Mouse (Mus musculus): ENCODE results near the gene Skap1. TPM values are rescaled to one million over a fixed set of nuclear protein-coding genes. Genes with fewer than 3 reads are reported as not detected.

Gene Skap1
- polyA plus RNA-seq, 1 experiment from 2014 or later: 0.87 TPM

DNA sequence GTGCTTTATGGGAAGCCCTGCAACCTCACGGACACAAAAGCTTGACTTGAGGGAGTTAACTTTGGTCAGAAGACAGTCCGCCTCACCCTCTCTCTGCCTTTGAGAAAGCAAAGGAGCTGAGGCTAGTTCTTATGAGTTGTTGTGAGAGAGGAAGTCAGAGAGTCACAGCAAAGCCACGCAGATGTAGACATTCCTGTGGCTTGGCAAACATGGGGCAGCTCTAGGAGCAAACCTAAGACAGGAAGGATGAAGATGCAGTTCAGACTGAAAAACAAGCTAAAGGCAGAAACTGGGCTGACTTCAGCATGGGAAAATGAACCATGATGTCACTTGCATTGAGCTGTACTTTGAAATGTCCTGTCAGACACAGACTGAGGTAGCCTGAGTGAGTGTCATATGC, 283.2 kb downstream of the Skap1 start:
- Histone ChIP-seq H3K27me3 (replicated peaks; ENCODE audit: control insufficient read depth, insufficient read depth, low read length) (no peaks in the 10 kb centered on the region), H3K9ac (ENCODE audit: low read length) (no peak overlapping the region), H3K36me3 (ENCODE audit: control insufficient read depth, insufficient read depth, low read length) (no peaks in the 10 kb centered on the region), H3K4me1 (replicated peaks; ENCODE audit: control insufficient read depth, insufficient read depth, low read length) (peaks cover 6% of the 10 kb centered on the region; the same call in 1 of the 2 replicates), H3K4me2 (ENCODE audit: low read length) (no peak overlapping the region), H3K27ac (ENCODE audit: low read depth) (no peak overlapping the region), H3K9me3 (ENCODE audit: control insufficient read depth, low read length) (no peaks in the 10 kb centered on the region), H3K4me3 (ENCODE audit: low read depth, low read length) (no peak overlapping the region)
- no peak for DNase-seq (ENCODE audit: low spot score)
- WGBS: 41% methylated on average over 3 of the region's 3 CpGs
- no peak for ATAC-seq (replicated peaks; ENCODE audit: low FRiP score, low TSS enrichment, low read depth)

GRCm38 (mm10) chr11:96755298-96755697, 290.9 kb downstream of the Skap1 start:
- no peak overlapping the region for H3K4me3 ChIP-seq (ENCODE audit: low read depth, low read length)
- H3K9me3 ChIP-seq (ENCODE audit: control insufficient read depth, low read length): no peaks in the 10 kb centered on the region
- no peak for ATAC-seq (replicated peaks; ENCODE audit: low FRiP score, low TSS enrichment, low read depth)
- H3K9ac ChIP-seq (ENCODE audit: low read length): no peak overlapping the region
- no peaks in the 10 kb centered on the region for H3K36me3 ChIP-seq (ENCODE audit: control insufficient read depth, insufficient read depth, low read length)
- no peaks in the 10 kb centered on the region for H3K4me1 ChIP-seq (replicated peaks; ENCODE audit: control insufficient read depth, insufficient read depth, low read length)
- WGBS: 96% methylated on average over 2 of the region's 2 CpGs
- no peak for DNase-seq (ENCODE audit: low spot score)
- H3K4me2 ChIP-seq (ENCODE audit: low read length): no peak overlapping the region
- H3K27me3 ChIP-seq (replicated peaks; ENCODE audit: control insufficient read depth, insufficient read depth, low read length): no peaks in the 10 kb centered on the region
- no peak overlapping the region for H3K27ac ChIP-seq (ENCODE audit: low read depth)

DNA sequence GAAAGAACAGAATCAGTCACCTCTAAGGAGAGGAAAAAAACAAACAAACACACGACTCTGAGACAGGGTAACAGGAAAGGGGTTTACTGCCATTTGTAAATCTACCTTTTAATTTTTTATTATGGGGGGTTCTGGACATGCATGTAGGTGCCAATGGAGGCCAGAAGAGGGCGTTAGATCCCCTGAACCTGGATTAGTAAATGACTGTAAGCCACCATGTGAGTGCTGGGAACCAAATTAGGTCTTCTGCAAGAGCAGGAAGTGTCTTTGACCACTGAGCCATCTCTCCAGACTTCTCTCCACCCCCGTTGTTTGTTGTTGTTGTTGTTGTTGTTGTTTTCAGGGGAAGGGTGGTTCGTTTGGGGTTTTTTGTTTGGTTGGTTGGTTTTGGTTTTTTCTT, 293.0 kb downstream of the Skap1 start:
- Histone ChIP-seq H3K27me3 (replicated peaks; ENCODE audit: control insufficient read depth, insufficient read depth, low read length) (no peaks in the 10 kb centered on the region), H3K4me3 (ENCODE audit: low read depth, low read length) (no peak overlapping the region), H3K36me3 (ENCODE audit: control insufficient read depth, insufficient read depth, low read length) (no peaks in the 10 kb centered on the region), H3K27ac (ENCODE audit: low read depth) (no peak overlapping the region), H3K4me2 (ENCODE audit: low read length) (no peak overlapping the region), H3K4me1 (replicated peaks; ENCODE audit: control insufficient read depth, insufficient read depth, low read length) (no peaks in the 10 kb centered on the region), H3K9me3 (ENCODE audit: control insufficient read depth, low read length) (no peaks in the 10 kb centered on the region), H3K9ac (ENCODE audit: low read length) (no peak overlapping the region)
- DNase-seq (ENCODE audit: low spot score) (no peak), ATAC-seq (replicated peaks; ENCODE audit: low FRiP score, low TSS enrichment, low read depth) (no peak)
- WGBS: 56% methylated on average over 4 of the region's 4 CpGs

GRCm38 (mm10) chr11:96758402-96758801, 294.0 kb downstream of the Skap1 start:
- H3K4me3 ChIP-seq (ENCODE audit: low read depth, low read length): no peak overlapping the region
- H3K36me3 ChIP-seq (ENCODE audit: control insufficient read depth, insufficient read depth, low read length): no peaks in the 10 kb centered on the region
- H3K9ac ChIP-seq (ENCODE audit: low read length): no peak overlapping the region
- no peak overlapping the region for H3K4me2 ChIP-seq (ENCODE audit: low read length)
- ATAC-seq (replicated peaks; ENCODE audit: low FRiP score, low TSS enrichment, low read depth) (no peak), DNase-seq (ENCODE audit: low spot score) (no peak)
- H3K4me1 ChIP-seq (replicated peaks; ENCODE audit: control insufficient read depth, insufficient read depth, low read length): no peaks in the 10 kb centered on the region
- WGBS: 76% methylated on average over 5 of the region's 5 CpGs
- H3K9me3 ChIP-seq (ENCODE audit: control insufficient read depth, low read length): no peaks in the 10 kb centered on the region
- no peak overlapping the region for H3K27ac ChIP-seq (ENCODE audit: low read depth)
- no peaks in the 10 kb centered on the region for H3K27me3 ChIP-seq (replicated peaks; ENCODE audit: control insufficient read depth, insufficient read depth, low read length)

DNA sequence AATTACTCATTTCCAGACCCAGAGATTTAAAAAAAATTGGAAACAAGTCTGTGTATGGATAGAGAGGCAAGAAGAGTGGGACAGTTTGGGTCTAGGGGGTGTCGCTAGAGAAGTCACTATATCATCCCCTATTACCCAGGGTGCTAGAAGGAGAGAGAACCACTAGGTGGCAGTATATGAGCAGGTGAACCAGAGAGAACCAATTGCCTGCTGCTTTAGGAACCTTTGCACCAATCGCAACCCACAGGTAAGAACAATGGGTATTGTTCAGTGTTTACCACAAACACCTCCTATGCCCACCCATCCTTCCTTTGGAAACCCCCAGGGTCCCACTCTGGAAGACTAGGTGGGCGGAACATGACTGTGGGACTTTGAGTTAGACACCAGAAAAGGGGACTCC, 295.6 kb downstream of the Skap1 start:
- Histone ChIP-seq H3K4me3 (ENCODE audit: low read depth, low read length) (no peak overlapping the region), H3K27me3 (replicated peaks; ENCODE audit: control insufficient read depth, insufficient read depth, low read length) (no peaks in the 10 kb centered on the region), H3K9me3 (ENCODE audit: control insufficient read depth, low read length) (no peaks in the 10 kb centered on the region), H3K36me3 (ENCODE audit: control insufficient read depth, insufficient read depth, low read length) (no peaks in the 10 kb centered on the region), H3K4me1 (replicated peaks; ENCODE audit: control insufficient read depth, insufficient read depth, low read length) (no peaks in the 10 kb centered on the region; the same call in 1 of the 2 replicates), H3K9ac (ENCODE audit: low read length) (no peak overlapping the region), H3K4me2 (ENCODE audit: low read length) (no peak overlapping the region), H3K27ac (ENCODE audit: low read depth) (no peak overlapping the region)
- ATAC-seq (replicated peaks; ENCODE audit: low FRiP score, low TSS enrichment, low read depth) (no peak), DNase-seq (ENCODE audit: low spot score) (no peak)
- 47% methylated on average over 3 of the region's 3 CpGs for WGBS

DNA sequence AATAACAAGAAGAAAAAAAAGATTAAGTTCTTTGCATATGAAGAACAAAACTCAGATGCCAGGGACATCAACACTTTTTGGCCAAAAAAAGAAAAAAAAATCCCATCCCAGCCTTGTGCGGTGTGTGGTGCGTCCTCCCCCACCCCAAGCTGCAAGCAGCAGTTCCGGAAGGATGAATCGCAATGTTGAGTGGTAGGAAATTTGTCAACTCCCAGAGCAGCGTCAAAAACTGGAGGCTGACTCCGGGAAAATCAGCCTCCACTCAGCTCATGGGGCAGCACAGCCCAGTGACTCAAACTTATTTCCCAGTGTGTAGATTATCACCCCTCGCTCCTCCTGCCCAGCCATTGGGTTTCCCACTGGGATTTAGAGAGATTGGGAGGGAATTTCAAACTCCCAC, 297.6 kb downstream of the Skap1 start:
- no peak for ATAC-seq (replicated peaks; ENCODE audit: low FRiP score, low TSS enrichment, low read depth)
- no peaks in the 10 kb centered on the region; the same call in 1 of the 2 replicates for H3K4me1 ChIP-seq (replicated peaks; ENCODE audit: control insufficient read depth, insufficient read depth, low read length)
- H3K4me2 ChIP-seq (ENCODE audit: low read length): no peak overlapping the region
- H3K9ac ChIP-seq (ENCODE audit: low read length): no peak overlapping the region
- no peaks in the 10 kb centered on the region for H3K9me3 ChIP-seq (ENCODE audit: control insufficient read depth, low read length)
- no peaks in the 10 kb centered on the region for H3K27me3 ChIP-seq (replicated peaks; ENCODE audit: control insufficient read depth, insufficient read depth, low read length)
- no peak overlapping the region for H3K4me3 ChIP-seq (ENCODE audit: low read depth, low read length)
- no peak for DNase-seq (ENCODE audit: low spot score)
- no peak overlapping the region for H3K27ac ChIP-seq (ENCODE audit: low read depth)
- 58% methylated on average over 7 of the region's 7 CpGs for WGBS
- no peaks in the 10 kb centered on the region for H3K36me3 ChIP-seq (ENCODE audit: control insufficient read depth, insufficient read depth, low read length)

DNA sequence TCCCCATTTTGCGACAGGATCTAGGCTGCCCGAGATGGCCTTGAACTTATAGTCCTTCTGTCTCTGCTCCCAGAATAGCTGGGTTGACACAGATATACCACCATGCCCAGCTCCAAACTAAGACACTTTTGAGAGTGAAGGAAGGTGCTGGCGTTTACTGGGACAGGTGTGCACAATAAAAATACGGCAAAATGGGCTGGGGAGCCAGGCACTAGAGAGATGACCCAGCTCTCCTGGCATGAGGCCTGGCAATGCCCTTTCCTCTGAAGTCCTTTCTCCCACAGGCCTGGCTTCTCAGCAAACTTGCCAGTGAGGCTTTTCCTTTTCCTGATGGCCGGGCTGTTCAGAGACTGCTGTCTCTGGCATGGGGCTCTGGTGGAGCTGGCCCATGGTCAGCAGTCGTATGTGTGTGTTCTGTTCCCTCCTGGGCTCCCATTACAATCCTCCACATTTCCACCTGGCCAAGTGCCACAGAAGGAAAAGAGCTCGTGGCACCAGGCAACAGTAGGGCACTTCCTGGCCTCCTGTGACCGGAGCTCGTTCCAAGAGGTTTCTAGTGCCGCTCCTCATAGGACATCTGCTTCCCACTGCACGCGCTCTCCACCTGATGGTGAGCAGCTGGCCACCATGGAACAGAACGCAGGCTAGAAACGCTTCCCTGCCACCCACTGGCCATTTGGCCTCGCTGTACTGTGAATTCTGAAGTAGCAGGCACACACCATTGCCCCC, 298.5 kb downstream of the Skap1 start:
- H3K27me3 ChIP-seq (replicated peaks; ENCODE audit: control insufficient read depth, insufficient read depth, low read length): no peaks in the 10 kb centered on the region
- H3K4me1 ChIP-seq (replicated peaks; ENCODE audit: control insufficient read depth, insufficient read depth, low read length): no peaks in the 10 kb centered on the region; the same call in 1 of the 2 replicates
- no peak overlapping the region for H3K4me3 ChIP-seq (ENCODE audit: low read depth, low read length)
- DNase-seq (ENCODE audit: low spot score) (no peak), ATAC-seq (replicated peaks; ENCODE audit: low FRiP score, low TSS enrichment, low read depth) (no peak)
- WGBS: 66% methylated on average over 15 of the region's 15 CpGs
- no peak overlapping the region for H3K9ac ChIP-seq (ENCODE audit: low read length)
- no peak overlapping the region for H3K4me2 ChIP-seq (ENCODE audit: low read length)
- no peaks in the 10 kb centered on the region for H3K9me3 ChIP-seq (ENCODE audit: control insufficient read depth, low read length)
- no peaks in the 10 kb centered on the region for H3K36me3 ChIP-seq (ENCODE audit: control insufficient read depth, insufficient read depth, low read length)
- no peak overlapping the region for H3K27ac ChIP-seq (ENCODE audit: low read depth)

DNA sequence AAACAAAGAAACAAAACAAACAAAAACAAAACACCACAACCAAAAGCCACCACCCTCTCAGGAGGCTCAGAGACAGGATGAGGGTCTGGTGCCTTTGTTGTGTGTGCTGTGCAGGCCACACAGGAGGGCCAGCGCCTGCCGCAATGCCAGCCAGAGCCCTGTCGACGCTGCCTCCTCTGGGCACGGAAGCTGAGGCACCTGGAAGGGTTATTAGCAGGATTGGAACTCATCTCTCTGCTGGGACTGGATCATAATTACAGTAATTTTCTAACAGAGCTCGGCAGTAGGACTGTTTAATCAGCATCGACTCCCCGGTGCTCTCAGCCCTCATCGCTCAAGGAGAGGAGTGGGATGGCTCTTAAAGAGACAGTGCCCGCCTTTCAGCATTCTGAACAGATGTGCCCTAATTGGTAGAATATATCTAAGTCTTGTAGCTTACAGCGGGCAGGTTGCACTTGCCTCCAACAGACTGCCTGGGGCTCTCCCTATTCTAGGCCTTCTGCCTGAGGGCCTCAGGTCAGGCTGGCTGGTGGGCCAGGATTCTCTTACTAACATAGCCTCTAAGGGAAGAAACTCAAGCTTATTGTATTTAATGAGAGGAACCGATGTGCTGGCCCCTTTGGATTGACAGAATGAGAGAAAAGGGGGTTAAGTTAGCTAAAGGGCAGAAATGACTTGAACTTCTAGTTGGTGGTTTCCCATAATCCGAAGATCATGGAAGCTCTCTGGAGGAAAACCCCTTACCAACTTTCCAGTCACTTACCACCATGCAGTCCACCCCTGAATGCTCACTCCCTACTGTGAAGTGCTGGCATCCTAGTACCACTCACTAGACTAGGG, 300.3 kb downstream of the Skap1 start:
- H3K4me1 ChIP-seq (replicated peaks; ENCODE audit: control insufficient read depth, insufficient read depth, low read length): no peaks in the 10 kb centered on the region; the same call in 1 of the 2 replicates
- H3K27ac ChIP-seq (ENCODE audit: low read depth): no peak overlapping the region
- H3K36me3 ChIP-seq (ENCODE audit: control insufficient read depth, insufficient read depth, low read length): peaks cover 17% of the 10 kb centered on the region
- no peaks in the 10 kb centered on the region for H3K9me3 ChIP-seq (ENCODE audit: control insufficient read depth, low read length)
- ATAC-seq (replicated peaks; ENCODE audit: low FRiP score, low TSS enrichment, low read depth) (no peak), DNase-seq (ENCODE audit: low spot score) (no peak)
- H3K27me3 ChIP-seq (replicated peaks; ENCODE audit: control insufficient read depth, insufficient read depth, low read length): no peaks in the 10 kb centered on the region
- no peak overlapping the region for H3K4me2 ChIP-seq (ENCODE audit: low read length)
- no peak overlapping the region for H3K9ac ChIP-seq (ENCODE audit: low read length)
- 44% methylated on average over 13 of the region's 13 CpGs for WGBS
- H3K4me3 ChIP-seq (ENCODE audit: low read depth, low read length): no peak overlapping the region
